Mouse (Mus musculus) induced T-regulatory cell, adult 2 months (primary cell): ENCODE measurements around the gene Vrk2.

ENCODE experiments used
- DNase-seq: peaks from one replicate; pipeline ENCODE4 v3.0.0-alpha.2; 2012; ENCODE audit warnings: low read depth

The Vrk2 gene

DNA sequence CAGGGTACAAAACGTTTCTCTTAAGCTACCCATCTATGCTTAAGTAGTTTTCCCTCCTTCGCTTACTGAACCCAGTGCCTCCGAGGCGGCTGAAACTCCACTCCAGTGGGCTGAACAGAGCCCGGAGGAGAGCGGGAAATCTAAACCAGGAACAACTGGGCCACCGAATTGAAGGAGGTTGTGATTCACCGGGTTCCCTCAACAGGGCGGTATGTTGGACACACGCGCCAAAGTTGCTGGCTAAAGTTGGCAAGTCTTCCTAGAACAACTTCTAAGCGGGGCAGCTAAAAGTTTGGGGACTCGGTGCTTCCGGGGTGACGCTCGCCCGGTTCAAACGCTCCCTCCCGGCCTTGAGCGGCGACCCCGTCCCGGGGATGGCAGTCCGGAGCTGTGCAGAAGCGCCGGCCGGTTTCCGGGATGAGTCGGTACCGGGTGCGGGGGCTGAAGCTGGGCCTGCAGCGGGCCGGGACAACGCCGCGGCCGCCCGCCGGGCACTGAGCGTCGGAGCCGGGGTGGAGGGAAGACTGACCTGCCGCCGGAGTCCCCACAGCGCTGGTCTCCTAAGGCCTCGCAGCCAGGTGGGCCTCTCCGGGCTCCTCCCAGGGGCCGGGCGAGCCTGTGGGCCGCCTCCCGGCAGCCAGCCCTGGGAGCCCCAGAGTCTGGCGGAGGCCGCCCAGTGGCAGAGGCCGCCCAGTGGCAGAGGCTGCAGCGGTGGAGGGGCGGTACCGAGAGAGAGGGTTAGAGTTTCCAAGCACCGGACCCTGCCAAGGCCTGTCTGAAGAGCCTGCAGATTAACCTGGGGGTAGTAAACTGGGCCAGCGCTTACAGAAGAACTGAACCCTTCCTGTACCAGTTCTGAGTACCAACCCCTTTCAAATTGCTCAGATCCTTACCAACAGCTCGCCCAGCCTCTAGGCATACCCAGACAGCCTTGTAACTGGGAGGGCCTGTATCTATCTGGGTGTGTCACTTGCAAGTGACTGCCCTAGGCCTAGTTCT, at the start of gene Vrk2, which contains the start of gene Gm6899:
Vrk2 (minus strand) TSS at position 939 of the 999 bp plus-strand sequence.
Gm6899 (plus strand) TSS at position 181 of the 999 bp plus-strand sequence.
- DNase-seq, result peak; percentile 87

DNA sequence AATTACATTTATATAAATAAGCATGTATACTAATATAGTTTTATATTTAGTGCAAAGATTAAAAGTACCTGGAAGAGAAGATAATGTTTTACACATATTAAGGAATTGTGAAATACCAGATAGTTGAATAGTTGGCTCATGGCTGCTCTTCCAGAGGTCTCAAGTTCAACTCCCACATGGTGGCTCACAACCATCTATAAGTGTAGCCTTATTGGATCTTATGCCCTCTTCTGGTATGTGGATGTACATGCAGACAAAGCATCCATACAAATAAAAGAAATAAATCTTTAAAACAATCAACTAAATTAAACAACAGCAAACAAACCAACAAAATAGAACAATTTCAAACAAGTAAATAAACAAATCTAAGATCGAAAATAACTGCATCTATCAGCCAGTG, 48.3 kb upstream of the Vrk2 start:
- DNase-seq, result peak; percentile 24

DNA sequence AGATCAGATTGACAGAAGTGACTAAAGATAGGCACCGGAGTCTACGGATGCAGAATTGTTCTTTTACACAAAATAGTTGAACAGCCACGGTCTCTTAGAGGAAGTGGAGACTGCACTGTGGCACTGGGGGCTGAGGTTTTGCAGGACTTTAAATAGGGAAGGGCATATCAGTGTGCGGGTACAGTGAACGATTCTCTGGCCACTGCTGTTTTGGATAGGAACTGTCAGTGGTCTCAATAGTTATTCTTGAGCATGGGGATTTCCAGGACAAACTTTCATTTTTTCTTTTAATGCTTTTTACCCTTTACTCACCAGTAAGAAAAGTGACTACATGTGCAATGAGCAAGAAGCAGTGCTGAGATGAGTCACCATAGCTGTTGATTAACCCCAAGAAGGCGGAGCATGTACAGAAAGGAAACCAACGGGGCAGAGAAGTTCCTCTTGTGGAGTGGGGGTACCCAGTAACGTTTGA, 46.6 kb upstream of the Vrk2 start:
- DNase-seq, result peak; percentile 88

DNA sequence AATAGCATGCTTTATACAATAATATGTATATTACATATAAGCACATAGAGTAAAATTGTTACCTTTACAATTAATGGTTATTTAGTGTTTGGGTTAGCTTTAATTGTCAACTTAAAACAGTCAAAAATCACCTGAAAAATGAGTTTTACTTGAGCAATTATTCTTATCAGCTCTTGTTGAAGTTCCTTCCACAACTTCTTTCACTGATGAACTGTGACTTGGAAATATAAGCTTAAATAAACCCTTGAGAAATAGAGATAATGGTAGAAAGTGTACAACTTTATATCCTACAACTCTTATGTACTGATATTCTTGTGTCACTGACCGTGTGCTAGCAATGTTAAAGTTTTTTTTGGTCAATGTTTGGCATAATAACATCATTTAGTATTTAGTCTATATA, 42.4 kb upstream of the Vrk2 start:
- DNase-seq, result no peak

DNA sequence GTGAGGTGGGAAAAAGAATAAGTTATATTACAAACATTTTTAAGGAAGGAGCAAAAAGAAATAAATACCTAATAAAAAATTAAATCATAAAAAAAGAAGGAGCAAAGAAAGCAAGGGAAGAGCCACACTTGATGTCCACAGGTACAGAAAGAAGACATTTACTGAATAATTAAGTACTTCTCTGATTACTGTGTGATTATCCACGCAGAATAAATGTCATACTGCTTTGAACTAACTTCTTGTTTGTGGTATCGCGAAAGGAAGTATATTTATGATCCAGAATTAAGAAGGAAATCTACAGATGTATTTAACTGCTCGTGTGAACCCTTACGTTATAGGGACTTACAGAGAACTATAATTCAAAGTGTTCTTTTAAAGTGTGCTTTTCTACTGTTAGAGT, 28.9 kb upstream of the Vrk2 start:
- no peak for DNase-seq

DNA sequence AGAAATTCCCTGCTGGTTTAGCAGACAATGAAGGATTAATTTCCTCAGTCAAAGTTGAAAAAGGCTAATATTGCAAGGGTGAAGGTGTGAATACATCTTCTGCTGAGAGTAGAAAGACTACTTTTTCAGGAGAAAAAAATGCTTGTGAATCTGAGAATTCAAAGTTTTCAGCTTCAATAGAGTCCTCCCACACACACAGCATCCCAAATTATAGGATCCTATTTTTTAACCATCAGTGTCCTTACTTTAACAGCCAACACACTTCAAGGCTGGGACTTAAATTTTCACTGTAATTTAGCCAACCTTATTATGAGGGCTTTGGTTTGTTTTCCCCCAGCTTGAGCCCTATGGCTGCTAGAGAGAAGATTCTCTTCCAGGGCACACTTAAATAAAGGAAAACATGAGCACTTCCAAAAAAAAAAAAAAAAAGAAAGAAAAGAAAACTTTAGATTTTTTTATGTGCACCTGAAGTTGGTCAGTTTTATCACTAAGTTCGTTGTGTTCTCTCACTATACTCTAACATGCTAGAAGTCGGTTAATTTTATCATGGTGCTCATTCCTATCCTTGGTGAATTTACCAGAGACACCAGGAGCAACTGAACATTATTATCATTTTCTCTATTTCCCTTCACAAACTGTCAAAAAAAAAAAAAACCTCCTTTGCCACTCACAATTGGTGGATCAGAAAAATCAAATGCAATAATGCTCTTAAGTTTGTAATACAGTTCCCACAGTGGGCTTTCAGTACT, 24.9 kb upstream of the Vrk2 start:
- no peak for DNase-seq

DNA sequence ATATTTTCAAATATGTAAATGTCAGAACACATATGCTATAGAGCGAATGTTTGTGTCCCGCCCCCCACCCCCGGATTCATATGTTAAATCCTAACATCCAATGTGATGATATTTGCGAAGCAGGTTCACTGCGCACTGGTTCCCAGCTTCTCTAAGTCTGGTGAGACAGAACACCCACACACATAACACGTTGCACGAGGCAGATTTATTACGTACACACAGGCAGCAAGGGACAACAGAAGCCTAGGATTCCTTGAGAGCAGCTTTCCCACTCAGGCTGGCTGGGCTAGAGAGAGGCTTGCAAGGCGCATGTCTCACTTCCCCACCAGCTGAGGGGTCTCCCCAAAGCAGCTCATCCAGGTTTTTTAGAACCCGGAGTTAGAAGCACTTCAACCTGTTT, 15.0 kb upstream of the Vrk2 start:
- no peak for DNase-seq

DNA sequence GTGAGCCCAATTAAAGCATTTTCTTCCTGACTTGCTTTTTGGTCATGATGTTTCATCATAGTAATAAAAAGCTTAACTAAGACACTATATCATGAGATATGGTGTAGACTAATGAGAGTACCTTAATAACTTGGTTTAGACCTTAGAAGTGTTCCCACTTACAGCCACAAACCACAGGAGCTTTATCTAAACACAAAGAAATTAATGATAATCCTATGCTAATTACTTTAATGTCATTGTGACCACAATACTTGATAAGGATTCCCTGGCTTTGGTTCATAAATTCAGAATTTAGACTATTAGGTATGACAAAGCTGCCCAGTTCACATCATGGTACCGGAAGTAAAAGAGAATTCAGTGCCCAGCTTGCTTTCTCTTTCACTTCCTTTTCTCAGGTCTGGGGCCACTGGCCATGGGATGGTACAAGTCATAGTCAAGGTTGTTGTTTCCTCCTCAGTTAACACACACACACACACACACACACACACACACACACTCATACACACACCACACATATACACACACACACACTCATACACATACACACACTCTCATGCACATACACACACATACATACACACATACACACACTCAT, 10.4 kb upstream of the Vrk2 start:
- peak; percentile 29 for DNase-seq

DNA sequence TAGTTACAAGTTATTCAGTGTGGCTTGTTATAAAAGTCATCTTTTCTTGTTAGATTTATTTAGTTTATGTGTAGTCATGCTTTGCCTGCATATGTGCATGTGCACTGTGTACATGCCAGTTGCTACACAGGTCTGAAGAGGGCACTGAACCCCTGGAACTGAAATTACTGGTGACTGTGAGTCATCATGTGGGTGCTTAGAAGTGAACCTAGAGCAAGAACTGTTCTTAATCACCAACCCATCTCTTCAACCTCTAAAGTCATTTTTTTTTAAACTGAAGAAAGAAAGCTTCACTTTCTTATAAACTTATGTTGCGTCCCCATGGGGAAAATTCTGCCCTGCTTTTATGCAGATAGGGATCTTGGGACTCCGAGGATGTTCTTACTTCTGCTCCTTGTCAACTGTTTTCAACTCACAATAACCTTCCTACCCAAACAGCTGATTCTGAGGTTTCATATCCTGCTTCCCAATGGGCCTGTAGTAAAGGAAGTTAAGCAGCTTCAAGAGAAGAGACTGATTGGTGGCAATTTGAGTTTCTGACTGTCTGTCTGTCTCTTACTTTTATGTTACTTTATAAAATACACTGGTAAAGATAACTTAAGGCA, 7.9 kb upstream of the Vrk2 start:
- DNase-seq, result peak; percentile 25

DNA sequence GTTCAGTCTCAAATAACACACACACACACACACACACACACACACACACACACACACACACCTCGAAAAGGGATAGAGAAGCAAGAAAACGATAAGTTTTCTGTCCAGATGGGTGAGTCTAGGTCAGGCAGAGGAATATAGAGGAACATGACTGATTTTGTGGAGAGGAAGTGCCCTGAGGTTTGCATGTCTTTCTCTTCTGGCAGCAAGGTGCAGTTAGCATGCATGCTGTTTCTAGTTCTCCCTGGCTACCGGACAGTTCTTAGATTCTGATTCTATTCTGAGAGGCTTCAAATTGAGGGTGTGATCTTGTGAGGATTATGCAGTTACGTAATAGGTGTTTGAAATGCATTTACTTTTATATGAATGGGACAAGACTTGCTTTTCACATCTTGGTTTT, 6.9 kb upstream of the Vrk2 start:
- no peak for DNase-seq

DNA sequence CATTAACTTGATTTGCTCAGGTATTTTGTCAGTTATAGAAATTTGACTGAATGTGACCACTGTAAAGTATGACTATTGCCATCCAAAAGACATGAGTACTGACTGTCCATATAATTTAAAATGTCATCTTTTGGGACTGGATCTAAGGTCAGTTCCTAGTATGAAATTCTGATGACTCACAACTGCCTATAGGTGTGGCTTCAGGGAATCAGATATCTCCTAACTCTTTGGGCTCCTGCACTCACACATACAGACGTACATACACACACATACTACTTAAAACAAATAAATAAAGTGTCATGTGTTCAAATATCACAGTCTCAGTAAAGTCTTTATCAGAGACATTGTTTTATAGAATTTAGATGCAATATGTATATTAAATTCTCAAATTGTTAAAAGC, 5.1 kb upstream of the Vrk2 start:
- DNase-seq, result no peak

DNA sequence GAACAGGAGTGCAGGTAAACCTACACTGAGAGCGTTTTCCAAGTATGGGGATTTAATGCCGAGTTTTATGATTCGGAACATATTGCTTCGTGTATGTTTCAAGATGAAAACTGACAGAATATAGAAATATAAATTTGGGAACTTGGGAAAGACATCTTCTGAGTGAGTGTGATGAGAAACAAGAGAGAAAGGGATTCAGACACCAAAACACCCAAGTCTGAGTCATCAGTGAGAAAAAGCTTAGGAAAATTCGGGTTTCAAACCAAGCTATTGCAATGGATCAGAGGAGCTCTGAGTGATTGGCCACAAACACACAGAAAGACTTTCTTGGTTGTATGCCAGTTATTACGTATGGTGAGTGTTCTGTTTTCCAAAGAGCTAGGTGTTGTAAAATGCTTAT, 4.0 kb upstream of the Vrk2 start:
- DNase-seq, result no peak

DNA sequence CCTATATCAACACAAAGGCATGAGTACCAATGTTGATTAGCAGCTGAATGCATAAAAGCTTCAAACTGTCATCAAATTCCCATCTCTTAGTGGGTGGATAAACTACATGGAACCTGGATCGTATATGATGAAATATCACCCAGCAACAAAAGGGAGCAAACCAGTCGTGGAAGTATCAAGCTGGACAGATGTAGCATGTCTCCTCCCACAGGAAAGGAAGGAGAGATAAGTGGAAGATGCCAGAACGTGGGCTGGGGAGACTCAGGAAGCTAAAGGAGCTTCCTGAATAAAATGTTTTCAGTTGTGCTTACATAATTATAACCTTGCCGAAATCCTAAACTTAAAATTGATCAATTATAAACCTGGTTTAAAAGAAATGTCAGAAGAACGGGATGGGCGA, 3.3 kb upstream of the Vrk2 start:
- no peak for DNase-seq

DNA sequence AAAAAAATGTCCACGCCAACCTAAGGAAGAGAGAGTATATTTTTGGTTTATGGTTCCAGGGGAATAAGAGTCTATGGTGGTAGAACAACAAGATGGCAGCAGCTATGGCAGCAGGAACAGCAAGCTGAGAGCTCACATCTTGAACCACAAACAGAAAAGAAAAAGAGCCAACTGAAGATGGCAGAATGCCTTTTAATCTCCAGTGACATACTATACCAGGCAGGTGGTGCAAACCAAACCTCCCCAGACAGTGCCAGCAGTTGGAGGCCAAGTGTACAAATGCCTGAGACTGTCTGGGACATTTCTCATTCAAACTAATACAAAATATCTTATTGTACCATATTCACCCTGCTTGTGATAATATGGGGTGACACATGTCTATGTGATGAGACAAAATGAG, 2.4 kb upstream of the Vrk2 start:
- DNase-seq, result no peak

DNA sequence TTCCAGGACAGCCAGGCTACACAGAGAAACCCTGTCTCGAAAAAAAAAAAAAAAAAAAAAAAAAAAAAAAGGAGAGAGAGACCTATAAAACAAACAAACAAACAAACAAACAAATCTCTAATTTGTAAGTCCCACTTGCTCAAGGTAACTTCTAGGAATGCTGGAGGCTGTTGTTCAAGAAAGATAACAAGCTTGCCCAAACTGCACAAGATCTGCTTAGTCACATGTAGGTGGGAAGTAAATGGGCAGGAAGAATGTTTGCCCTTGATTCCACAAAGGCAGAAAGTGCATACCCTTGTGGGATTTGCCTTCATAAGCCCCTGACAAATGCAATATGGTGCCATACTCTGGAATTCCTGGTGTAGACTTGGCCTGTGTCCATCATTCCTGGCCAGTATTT, 688 bp upstream of the Vrk2 start:
- DNase-seq, result peak; percentile 9

DNA sequence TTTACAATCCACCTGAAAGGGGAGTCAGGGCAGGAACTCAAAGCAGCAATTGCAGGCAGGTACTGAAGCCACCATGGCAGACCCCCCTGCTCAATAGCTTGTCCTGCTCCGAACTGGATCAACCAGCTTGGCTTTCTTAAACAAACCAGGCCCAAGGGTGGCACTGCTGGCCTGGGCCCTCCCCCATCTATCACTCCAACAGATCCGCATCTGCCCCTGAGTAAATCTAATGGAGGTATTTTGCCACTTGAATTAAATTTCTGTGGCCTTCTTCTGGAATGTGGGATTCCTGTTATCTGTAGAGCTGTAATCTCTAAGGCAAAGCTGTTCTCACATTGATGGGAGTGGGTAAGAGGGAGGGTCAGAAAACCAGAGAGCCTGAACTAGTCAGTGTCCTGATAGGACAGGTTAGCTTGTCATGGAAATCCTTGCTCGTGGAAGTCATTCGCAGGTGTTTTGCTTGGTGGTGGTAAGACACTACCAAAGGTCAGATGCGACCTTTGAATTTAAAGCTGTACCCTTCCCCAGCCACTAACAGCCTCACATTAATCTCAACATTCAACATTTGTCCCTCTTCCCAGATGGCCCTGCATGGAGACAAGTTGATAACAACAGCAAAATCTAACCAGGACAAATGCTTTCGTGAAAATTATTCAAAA, 1.3 kb downstream of the Vrk2 start:
- no peak for DNase-seq

DNA sequence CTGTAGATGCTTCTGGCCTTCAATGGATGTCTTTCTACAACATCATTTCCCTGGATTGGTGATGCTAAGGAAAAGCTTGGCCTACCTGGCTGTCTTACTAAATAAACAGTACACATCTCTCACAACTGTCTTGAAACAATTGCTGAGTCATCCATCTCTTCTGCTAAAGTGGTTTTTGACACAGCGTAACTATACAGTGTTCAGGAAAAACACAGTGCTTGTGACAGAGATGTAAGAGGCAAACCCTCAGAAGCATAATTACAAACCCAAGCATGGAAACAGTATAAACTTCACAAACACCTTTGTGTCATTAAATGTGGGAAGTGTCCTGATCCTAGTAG, 6.6 kb downstream of the Vrk2 start:
- DNase-seq, result peak; percentile 8

DNA sequence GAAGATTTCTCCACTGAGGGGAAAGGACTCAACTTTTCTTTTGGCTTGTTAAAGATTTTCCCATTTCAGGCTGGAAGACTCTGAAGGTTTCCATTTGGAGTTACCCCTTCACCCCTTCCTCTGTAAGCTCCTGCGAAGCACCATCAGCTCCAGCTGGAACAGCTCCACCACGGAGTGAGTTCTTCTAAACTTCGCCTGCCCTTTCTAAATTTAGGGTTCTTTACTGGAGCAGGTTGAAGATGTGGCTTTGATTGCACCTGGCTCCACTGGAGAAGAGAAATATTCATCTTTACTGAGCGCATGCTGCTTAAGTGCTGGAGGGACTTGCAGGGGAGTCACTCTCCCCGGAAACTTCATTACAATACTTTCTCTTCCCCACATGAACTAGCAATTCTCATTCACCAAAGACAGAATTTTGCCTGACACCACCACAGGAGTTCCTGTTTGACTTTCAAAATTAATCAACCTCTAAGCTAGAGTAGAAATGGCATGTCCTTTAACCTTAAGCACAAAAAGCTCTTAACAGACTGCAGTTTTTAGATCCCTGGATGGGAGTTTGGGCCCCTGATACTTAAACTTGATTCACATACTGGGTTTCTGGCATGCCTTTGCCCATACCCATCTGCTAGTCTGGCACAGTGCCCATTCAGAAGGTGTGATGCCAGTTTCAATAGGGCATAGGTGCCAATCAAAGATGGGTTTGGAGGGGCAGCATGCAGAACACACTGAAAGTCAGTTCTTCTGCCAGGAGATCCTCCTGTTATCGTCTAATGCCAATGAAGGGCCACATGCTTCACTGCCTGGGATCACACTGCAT, 7.2 kb downstream of the Vrk2 start:
- peak; percentile 44 for DNase-seq

DNA sequence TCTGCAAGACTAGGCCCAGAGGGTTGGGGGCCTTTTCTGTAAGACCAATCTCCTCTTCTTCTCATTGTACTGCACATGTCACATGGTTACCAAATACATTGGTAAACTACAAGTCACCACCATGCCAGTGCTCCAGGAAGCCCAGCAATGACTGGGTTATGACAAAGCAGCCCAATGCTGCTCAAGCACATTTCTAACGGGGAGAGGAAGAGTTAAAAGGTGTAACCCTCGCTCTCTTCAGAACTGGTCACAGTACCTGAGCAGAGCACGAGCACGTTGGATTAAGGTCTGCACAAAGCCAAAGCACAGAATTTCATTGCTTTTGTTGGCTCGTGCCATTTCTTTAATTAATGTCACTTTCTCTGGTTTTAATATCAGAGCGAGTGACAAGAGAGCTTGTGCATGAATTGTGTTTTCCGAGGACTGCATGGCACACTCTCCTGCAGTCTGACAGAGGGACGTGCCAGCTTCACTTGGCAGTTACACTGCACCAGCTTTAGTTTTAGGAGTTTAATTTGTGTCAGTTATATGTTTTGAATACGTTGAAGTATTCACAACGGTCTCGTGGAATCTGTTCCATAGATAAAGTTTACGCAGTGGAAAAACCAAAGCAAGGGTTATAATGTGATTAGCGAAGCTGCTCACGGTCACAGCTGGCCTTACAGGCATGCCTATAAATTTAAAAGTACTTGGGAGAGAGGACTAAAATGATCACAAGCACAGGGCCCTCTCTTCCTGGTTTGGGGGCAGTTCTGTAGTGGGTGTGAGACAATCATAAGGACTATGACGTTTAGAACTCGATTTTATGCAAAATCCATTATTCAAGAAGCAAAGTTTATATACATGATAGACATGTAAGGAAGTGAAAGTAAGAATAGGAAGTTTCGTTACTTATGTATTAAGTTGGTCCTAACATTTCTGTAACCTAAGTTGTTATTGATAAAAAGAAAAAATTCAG, 8.1 kb downstream of the Vrk2 start:
- no peak for DNase-seq

DNA sequence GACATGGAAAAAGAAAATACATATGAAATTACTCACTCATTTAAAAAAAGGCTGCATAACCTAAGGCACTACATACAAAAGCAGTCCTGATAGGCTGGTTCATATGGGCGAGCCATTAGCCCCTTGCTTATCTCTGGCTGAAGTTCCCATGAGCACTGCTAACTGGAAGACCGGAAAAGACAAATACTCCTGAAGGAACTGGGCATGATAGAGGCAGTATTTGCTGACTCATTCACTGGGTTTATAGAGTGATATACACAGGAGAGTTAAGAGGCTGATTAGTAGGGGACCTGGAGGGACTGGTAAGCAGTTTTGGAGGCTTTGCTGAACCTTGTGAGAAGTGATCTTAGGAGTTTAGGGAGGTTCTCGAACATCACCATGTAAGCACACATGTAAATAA, 42.2 kb downstream of the Vrk2 start:
- DNase-seq, result no peak
